Mouse (Mus musculus): Measurements from ENCODE around the gene Card11.

GRCm38 (mm10) chr5:141004078-141004763 is 3.8 kb upstream of the Card11 start:
- TF ChIP-seq POLR2A (IDR thresholded peaks at IDR 0.05; ENCODE audit: low read depth, low read length) (no peak), CTCF (IDR thresholded peaks at IDR 0.05; ENCODE audit: extremely low read depth, insufficient read depth, insufficient read length, insufficient replicate concordance) (peak; percentile 5; the same call in 1 of the 2 replicates)
